Mouse (Mus musculus): ENCODE results near the gene Tulp2. TPM values are rescaled to one million over a fixed set of nuclear protein-coding genes. Genes with fewer than 3 reads are reported as not detected.
A peak's percentile ranks its signal among the peaks of the same experiment; 100 is the strongest.

Gene Tulp2
- total RNA-seq, 2 experiments from 2014 or later: 0.84 TPM; not detected in 1

- ATAC-seq (replicated peaks; ENCODE audit: low FRiP score, poor library complexity, severe bottlenecking): no peak
These were observed 57.4 kb downstream of the Tulp2 start for GRCm38 (mm10) chr7:45539095-45539494.

GRCm38 (mm10) chr7:45540213-45540612 is 58.5 kb downstream of the Tulp2 start:
- ATAC-seq (replicated peaks; ENCODE audit: low FRiP score, poor library complexity, severe bottlenecking): no peak

GRCm38 (mm10) chr7:45544525-45544924 is 62.8 kb downstream of the Tulp2 start:
- no peak for ATAC-seq (replicated peaks; ENCODE audit: low FRiP score, poor library complexity, severe bottlenecking)

- no peak for ATAC-seq (replicated peaks; ENCODE audit: low FRiP score, poor library complexity, severe bottlenecking)
These were observed 68.2 kb downstream of the Tulp2 start for GRCm38 (mm10) chr7:45549641-45550436.

GRCm38 (mm10) chr7:45550821-45551511 is 69.3 kb downstream of the Tulp2 start:
- ATAC-seq (replicated peaks; ENCODE audit: low FRiP score, poor library complexity, severe bottlenecking): no peak

- no peak for ATAC-seq (replicated peaks; ENCODE audit: low FRiP score, poor library complexity, severe bottlenecking)
These were observed 69.8 kb downstream of the Tulp2 start for GRCm38 (mm10) chr7:45551512-45551883.

- ATAC-seq (replicated peaks; ENCODE audit: low FRiP score, poor library complexity, severe bottlenecking): no peak
These were observed 71.8 kb downstream of the Tulp2 start for GRCm38 (mm10) chr7:45553519-45553918.

- no peak for ATAC-seq (replicated peaks; ENCODE audit: low FRiP score, poor library complexity, severe bottlenecking)
These were observed 72.3 kb downstream of the Tulp2 start for GRCm38 (mm10) chr7:45553990-45554389.

- no peak for ATAC-seq (replicated peaks; ENCODE audit: low FRiP score, poor library complexity, severe bottlenecking)
These were observed 73.1 kb downstream of the Tulp2 start, which contains the start of gene Hsd17b14 for GRCm38 (mm10) chr7:45554744-45555143. TSS of gene Hsd17b14 (plus strand) at chr7:45554893.

- peak; percentile 75 for ATAC-seq (replicated peaks; ENCODE audit: low FRiP score, poor library complexity, severe bottlenecking)
These were observed 74.1 kb downstream of the Tulp2 start for GRCm38 (mm10) chr7:45555787-45556186.

GRCm38 (mm10) chr7:45558907-45559306 is 77.2 kb downstream of the Tulp2 start:
- no peak for ATAC-seq (replicated peaks; ENCODE audit: low FRiP score, poor library complexity, severe bottlenecking)

GRCm38 (mm10) chr7:45560241-45560640 is 78.6 kb downstream of the Tulp2 start:
- ATAC-seq (replicated peaks; ENCODE audit: low FRiP score, poor library complexity, severe bottlenecking): no peak

- ATAC-seq (replicated peaks; ENCODE audit: low FRiP score, poor library complexity, severe bottlenecking): peak; percentile 81
These were observed 79.4 kb downstream of the Tulp2 start for GRCm38 (mm10) chr7:45560843-45561623.

- no peak for ATAC-seq (replicated peaks; ENCODE audit: low FRiP score, poor library complexity, severe bottlenecking)
These were observed 80.2 kb downstream of the Tulp2 start for GRCm38 (mm10) chr7:45561624-45562520.

GRCm38 (mm10) chr7:45564811-45565210 is 83.1 kb downstream of the Tulp2 start:
- no peak for ATAC-seq (replicated peaks; ENCODE audit: low FRiP score, poor library complexity, severe bottlenecking)

- no peak for ATAC-seq (replicated peaks; ENCODE audit: low FRiP score, poor library complexity, severe bottlenecking)
These were observed 83.8 kb downstream of the Tulp2 start for GRCm38 (mm10) chr7:45565446-45565845.

- no peak for ATAC-seq (replicated peaks; ENCODE audit: low FRiP score, poor library complexity, severe bottlenecking)
These were observed 85.6 kb downstream of the Tulp2 start for GRCm38 (mm10) chr7:45567112-45567779.

- peak; percentile 87 for ATAC-seq (replicated peaks; ENCODE audit: low FRiP score, poor library complexity, severe bottlenecking)
These were observed 86.3 kb downstream of the Tulp2 start for GRCm38 (mm10) chr7:45567780-45568516.
